Mouse (Mus musculus): Measurements from ENCODE around the gene Ndst4. TPM values are rescaled to one million over a fixed set of nuclear protein-coding genes. Genes with fewer than 3 reads are reported as not detected.

Gene Ndst4
- total RNA-seq (2017) = not detected in 2 replicates

DNA sequence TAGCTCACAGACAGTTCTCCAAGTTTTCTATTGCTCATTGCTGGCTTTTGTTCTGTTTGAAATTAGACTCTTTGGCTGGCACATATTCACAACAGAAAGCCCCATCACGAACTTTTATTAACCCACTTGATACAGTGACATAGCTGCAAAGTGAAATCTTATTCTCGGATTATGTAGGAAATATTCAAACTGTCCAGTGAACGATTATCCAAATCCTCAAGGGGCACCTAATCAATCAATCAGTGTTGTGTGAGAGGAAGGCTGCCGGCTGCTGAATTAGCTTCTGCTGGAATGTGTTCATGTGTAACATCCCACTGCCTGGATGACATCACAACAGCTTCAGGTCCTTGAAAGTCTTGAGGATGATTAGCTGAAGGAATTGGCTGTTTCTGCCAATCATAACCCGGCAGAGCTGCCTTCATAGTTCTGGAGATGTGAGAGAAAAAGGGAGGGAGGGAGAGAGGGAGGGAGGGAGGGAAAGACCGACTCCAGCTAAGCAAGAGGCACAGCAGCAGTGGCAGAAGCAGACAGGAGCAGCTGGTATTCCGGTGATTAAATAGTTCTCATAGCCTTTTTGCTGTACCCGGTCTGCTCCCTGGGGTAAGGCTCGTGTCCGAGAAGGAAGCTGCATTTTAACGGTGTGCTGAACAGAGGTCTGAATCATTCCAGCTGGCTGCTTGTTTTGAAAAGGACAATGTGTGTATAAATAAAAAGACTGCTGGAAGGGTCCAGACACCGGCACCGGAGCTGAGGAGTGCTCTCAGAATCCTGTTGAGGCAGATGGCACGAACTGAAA, at the start of gene Ndst4:
Ndst4 (plus strand) TSS at position 476 of the 796 bp plus-strand sequence.
- ATAC-seq (ENCODE audit: extremely low read depth, insufficient number of reproducible peaks, low FRiP score, poor library complexity, severe bottlenecking) = no peak

DNA sequence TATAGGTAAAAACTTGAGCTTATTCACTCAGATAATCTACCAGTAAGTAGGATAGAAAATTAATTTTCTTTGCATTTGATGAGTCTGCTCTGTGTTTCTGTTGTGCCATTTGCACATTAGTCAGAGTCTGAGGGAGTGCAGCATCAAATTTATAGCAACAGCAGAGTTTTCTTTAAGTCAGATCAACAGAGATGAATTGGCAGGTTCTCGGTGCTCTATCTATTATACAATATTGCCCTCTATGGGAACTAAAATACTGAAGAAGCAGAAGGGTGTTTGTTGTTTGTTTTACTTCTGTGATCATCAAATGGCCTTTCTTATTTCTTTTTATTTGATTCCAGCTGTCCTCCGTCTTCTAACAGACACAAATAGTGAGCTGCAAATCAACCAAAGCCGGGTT, 6.4 kb upstream of the Ndst4 start:
- ATAC-seq (ENCODE audit: extremely low read depth, insufficient number of reproducible peaks, low FRiP score, poor library complexity, severe bottlenecking) = no peak

DNA sequence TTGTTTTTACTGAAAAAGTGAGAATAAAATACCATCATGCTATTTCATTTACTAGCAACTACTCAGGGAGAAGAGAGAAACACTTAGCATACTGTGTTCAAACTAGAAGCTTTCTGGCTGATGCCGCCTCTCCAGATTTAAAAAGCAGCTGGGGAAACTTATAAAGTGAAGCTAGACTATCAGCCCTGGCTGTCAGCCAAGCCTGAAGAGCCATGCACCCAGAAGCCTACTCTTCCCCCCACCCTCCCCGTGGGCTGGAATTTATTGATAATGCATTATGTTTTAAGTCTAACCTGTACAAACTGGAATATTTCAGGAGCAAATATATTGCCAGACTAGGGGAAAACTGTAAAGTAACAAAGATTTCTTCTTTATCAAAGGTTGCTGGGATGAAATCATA, 2.6 kb downstream of the Ndst4 start:
- no peak for ATAC-seq (ENCODE audit: extremely low read depth, insufficient number of reproducible peaks, low FRiP score, poor library complexity, severe bottlenecking)

DNA sequence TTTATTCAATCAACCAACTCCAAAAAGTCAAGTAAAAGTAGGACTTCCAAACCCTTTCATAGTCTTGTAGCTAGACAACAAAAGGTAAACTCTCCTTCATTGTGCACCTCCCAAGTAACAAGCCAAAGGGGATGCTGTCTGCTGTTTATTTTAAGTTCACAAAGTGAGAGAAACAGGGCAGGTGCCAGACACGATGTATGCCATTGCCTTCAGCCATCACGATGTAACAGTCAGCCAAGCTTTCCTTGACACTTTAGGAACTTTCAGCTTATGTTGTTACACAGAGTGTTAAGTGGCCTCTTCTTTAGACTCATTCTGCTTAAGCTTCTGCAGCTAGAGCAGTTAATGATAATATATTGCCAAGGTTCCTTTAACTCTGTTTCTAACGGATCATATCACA, 3.1 kb downstream of the Ndst4 start:
- ATAC-seq (ENCODE audit: extremely low read depth, insufficient number of reproducible peaks, low FRiP score, poor library complexity, severe bottlenecking) = no peak

DNA sequence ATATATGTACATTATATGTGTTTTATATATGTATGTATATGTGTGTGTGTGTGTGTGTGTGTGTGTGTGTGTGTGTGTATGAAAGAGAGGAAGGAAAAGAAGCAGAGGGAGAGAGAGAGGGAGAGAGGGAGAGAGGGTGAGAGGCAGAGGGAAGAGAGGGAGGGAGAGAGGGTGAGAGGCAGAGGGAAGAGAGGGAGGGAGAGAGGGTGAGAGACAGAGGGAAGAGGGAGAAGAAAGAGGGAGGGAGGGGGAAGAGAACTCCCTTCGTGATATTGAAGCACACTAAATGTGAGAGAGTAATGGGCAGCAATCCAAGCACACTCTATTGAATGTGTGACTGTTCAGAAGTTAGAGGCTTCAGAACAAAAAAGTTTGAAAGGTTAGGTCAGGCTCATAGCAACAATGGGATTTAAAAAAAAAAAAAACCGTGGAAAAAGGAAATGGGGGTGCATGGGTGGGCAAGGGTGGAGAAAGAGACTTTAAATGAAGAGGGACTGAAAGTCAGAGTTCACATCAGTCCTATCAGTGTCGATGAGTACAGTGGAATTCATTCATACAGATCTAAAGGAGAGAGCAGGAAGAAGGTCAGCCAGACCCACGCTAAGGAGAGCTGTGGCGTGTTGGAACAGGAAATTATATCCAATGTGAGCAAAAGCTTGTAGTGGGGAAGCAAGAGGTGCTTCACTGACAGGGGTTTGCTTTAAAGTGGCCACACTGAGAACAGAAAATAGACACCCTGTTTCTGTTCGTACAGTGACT, 63.2 kb downstream of the Ndst4 start:
- ATAC-seq (ENCODE audit: extremely low read depth, insufficient number of reproducible peaks, low FRiP score, poor library complexity, severe bottlenecking) = no peak

DNA sequence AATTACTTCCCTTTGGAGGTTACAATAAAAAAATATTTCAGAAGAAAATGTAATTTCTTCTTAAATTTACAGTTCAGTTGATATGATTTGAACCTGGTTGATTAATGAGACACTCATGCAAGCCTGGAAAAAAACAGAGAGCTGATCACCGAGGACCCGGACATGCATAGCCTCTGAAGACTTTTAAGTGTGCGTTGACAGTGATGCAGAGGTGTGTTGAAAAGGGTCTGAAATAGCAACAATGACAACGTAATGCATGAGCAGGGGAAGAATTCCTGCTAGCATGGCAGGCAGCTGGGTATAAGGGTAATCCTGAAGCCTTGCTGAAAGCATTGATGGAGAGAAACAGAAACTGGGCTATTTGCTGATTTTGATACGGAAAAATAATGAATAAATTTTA, 106.2 kb downstream of the Ndst4 start:
- ATAC-seq (ENCODE audit: extremely low read depth, insufficient number of reproducible peaks, low FRiP score, poor library complexity, severe bottlenecking) = no peak

DNA sequence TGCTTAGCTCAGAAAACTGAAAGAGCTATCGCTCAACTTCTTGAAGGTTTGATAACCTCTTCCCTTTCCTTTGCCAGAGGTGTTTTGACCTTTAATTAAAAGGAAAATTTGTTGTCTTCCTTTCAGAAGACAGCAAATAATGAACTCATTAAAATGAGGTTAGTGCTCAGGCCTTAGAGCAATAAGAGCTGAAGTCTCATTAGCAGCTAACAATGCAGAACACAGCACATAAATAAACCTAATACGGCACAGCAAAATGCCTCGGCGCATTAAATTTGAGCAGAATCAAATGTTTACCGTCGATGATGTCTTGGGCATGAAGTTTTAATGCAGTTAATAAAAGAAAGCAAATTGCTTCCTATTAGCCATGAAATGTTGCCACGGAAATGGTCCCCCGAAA, 129.5 kb downstream of the Ndst4 start:
- no peak for ATAC-seq (ENCODE audit: extremely low read depth, insufficient number of reproducible peaks, low FRiP score, poor library complexity, severe bottlenecking)

DNA sequence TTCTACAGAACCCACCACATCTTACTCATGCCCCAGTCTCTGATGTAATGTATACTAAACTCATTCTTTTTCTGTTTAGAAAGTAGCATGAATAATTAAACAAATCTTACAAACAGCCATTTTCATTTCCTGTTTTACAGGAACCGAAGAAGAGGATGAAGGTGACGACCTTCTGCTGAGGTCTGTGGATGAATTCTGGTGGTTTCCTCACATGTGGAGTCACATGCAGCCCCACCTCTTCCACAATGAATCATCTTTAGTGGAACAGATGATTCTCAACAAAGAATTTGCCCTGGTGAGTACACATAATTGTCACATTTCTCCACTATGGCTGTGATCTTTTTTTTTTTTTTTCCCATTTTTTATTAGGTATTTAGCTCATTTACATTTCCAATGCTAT, 166.7 kb downstream of the Ndst4 start:
- ATAC-seq (ENCODE audit: extremely low read depth, insufficient number of reproducible peaks, low FRiP score, poor library complexity, severe bottlenecking) = no peak

DNA sequence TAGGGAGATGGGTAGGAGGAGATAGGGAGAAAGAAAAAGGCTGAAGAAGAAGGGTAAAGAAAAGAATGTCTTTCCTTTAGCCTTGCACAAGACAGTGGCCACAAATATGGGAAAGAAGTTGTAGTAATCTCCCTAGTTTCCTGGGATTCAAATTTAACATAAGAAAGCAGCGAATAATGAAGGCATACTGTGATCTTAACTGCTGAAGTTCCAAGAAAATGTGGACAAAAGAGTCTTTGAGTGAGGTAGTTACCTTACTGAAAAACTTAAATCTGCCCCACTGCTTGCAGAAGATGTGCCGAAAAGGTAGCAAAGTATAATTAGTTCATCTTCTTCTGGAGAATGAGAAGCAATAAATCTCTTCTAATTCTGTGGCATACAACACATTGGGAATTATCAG, 228.4 kb downstream of the Ndst4 start:
- ATAC-seq (ENCODE audit: extremely low read depth, insufficient number of reproducible peaks, low FRiP score, poor library complexity, severe bottlenecking) = no peak

DNA sequence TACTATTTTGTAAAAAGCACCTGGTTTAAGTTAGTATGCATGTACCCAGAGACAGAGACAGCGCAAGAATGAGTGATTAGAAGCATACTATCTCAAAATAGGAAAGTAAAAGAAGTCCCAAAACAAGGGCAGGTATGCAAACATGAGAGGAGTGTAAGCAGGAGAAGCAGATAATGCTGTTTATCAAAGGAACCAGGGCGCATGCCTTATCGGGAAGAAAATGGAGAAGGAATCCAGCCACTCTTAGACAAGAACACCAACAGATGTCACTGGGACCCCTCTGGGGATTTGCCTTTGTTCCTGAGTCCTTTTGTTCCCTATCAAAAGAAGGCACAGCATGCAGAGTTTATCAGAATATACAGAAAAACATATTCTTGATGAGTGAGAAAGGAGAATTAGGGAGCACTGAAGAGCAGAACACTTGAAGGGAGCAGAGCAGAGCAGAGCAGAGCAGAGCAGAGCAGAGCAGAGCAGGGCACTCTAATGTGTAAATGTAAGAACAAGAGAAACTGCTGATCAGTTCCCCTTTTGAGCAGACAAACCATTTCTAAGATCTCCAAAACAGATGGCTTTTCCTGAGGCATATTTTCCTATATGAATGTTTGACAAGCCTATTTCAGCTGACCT, 251.2 kb downstream of the Ndst4 start:
- no peak for ATAC-seq (ENCODE audit: extremely low read depth, insufficient number of reproducible peaks, low FRiP score, poor library complexity, severe bottlenecking)

DNA sequence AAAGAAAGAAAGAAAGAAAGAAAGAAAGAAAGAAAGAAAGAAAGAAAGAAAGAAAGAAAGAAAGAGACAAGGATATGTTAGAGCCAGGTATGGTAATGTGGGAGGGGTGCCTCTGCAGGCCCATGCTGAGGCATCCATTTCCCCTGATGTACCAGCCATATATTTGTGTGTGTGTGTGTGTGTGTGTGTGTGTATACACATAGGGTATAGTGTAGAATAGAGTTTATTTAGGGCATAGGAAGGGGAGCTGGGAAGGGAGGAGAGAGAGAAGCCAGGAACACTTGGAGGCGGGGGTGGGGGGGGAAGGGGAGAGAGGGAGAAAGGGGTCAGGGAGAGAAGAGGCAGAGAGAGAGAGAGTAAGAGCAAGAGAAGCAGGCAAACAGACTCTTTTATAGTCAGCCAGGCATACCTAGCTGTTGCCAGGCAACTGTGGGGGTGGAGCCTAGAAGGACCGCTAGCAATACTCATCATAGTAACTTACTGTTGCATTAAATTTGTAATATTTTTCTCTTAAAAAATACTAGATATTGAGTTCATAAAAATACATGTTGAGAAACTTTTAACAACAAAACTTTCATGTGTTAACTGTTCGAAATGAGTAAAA, 256.3 kb downstream of the Ndst4 start:
- no peak for ATAC-seq (ENCODE audit: extremely low read depth, insufficient number of reproducible peaks, low FRiP score, poor library complexity, severe bottlenecking)

DNA sequence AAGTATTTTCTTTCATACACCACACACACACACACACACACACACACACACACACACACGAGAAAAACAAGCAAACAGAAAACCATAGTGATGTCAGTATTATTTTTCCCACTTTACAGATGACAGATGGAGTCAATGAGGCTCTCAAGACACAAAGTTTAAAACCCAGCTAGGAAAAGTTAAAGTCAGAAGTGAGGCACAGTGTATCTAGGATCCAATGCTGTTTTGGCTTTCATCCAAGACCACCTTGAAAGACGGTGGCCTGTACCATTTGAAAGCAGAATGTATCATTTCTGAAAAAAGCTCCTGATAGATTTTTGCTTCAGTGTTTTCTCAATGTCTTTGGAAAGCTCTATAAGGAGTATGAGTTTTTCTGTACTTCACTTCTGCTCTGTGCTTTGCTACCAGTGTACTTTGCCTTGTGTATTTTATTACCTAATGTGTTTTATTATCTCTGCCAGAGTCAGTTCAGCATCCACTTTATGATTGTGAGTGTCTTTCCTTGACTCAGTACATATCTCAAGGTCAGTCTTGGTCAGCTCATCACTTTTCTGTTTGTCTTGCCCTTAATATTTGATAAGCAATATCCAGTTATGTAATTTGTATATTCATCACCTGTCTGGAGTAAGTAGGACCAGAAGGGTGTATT, 257.1 kb downstream of the Ndst4 start:
- no peak for ATAC-seq (ENCODE audit: extremely low read depth, insufficient number of reproducible peaks, low FRiP score, poor library complexity, severe bottlenecking)

DNA sequence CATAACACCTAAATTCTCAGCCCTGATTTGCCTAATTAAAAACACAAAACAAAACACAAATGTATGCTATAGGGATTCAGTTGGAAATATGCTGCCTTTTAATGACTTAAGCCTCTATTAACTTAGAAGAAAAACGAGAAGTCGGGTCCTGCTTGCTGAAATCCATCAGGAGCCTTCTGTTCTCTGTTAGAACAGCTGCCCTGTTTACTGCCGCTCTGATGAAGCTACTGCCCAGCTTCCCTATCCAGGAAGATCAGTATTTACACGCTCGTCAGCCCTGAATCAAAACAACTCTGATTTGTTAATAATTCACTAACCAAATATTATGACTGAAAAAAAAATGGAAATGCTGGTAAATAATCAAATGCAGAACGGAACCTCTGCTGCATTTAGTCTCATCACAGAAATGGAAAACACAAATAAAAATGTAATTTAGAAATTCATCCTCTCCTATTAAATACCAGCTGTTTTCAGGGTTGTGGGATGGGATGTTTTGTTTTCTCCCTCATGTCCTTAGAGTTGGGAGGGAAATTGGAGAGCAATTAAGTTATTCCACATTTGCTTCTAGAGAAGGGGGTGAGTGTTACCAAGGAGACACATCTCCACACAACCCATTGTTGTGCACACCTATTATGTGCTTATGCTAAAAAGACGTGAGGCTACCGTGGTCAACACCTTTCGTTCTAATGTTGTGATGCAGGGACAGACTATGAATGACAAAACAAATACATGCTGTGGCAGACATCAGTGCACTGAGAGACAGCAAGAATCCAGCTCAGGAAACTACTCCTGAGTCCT, 270.3 kb downstream of the Ndst4 start:
- no peak for ATAC-seq (ENCODE audit: extremely low read depth, insufficient number of reproducible peaks, low FRiP score, poor library complexity, severe bottlenecking)

DNA sequence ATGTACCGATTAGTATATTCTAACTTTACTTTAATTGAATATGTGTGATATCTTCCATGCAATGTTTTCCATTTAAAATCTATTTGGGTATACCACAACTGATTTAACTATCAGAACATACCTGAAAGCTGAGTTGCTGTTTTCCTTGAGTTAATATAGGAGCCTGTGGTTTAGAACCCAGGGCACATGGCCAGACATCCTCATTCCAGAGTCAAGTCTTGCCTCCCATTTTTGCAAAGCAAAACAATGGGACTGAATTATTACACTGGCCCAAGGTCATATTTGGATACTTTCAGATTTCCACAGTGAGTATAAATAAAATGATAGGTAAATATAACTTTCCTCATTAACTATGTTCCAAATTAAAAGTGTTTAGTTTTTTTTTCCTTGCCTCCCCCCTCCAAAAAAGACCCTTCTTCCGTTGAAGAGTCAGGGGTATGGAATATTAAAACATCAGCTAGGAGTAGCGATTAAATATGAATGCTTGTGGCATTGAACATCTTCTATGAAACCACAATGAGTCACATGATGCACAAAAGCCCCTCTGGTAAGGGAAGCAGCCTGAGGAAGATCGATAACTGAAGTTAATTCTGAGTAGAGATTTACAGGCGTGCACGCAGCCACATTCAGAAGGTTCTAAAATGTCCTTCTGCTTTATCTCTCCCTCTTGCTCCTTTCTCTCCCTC, 271.5 kb downstream of the Ndst4 start:
- ATAC-seq (ENCODE audit: extremely low read depth, insufficient number of reproducible peaks, low FRiP score, poor library complexity, severe bottlenecking) = no peak

DNA sequence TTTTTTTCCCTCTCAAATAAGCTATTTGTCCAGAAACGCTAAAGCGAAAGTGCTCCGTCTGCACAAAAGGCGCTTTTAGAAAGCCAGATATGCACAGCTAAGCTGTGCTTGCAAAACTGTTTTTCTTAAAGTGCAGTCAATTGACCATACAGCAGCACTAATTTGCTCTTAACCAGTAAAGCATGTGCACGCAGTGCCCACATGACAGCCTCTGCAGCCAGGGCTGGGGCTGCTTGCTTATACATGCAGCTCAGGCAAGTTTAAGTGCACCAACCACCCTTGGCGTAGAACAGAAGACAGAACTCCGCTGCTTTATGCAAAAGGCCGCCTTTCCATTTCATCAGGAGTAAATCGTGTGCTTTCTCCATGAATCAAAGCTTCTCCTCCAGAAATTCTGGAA, 275.0 kb downstream of the Ndst4 start:
- ATAC-seq (ENCODE audit: extremely low read depth, insufficient number of reproducible peaks, low FRiP score, poor library complexity, severe bottlenecking) = no peak

DNA sequence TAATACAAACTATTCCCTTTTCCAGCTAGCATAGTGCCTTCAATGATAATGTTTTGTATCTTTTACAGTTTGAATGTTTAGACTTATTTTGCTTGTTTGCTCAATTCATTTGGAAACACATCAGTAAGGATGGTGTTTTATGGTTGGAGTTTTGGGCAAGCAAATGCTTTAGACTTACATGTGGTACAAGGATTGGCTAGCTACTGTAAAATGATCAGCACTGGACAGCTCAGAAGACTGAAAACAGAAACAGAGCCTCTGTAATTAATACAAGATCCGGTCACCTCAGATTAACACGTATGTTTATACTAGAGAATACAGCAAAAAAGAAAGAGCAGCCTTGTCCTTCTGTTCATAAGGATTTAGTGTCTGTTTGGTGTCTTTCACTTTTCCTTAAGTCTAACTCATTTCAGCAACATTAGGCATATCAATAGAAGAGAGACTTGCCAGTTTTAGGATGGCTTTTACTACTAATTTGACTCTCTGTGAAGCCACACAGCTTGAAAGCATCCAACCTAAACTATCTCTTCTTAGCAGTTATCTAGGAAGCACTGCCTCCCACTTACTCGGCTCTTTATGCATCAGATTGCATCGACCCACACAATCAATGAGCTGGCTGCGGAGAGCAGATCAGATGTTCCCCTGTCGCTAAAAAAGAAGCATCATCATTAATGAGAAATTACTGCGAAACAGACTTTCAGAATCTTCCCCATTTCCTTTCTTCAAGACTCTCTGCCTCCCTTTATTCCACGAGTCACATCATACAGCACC, 279.8 kb downstream of the Ndst4 start:
- no peak for ATAC-seq (ENCODE audit: extremely low read depth, insufficient number of reproducible peaks, low FRiP score, poor library complexity, severe bottlenecking)

DNA sequence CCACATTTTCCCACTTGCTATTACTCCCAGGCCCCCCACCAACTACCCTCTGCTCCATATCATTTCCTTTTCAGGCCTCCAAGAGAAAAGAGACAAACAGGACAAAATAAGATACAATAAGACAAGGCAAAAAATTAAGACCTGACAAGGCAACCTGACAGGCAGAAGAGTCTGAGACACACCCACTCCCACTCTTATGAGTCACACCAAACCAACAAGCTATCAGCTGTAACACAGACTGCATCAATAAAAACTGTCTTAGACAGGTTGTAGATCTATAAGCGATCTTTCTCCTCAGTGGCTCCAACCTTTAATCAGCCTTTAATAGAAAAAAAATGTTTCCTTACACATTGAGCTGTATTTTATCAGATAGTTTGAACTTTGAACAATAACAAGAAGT, 280.7 kb downstream of the Ndst4 start:
- ATAC-seq (ENCODE audit: extremely low read depth, insufficient number of reproducible peaks, low FRiP score, poor library complexity, severe bottlenecking) = no peak

Data from neutrophil, adult 5-6 weeks (primary cell).